Mouse (Mus musculus) liver, adult 2 months (tissue): Measurements from ENCODE around the gene Ddt. TPM values are rescaled to one million over a fixed set of nuclear protein-coding genes. Genes with fewer than 3 reads are reported as not detected.

Experiments used
- DNase-seq: peaks from one replicate; pipeline ENCODE4 v3.0.0-alpha.2; 2011; ENCODE audit warnings: low read depth, low spot score; ENCODE audit errors: extremely low read depth
- H3K27ac ChIP-seq: fragments of 200-500 bp; replicated peaks from 2 replicates; pipeline ENCODE4 v1.5.1; 2012; ENCODE audit warnings: low read depth, mild to moderate bottlenecking, control low read depth, inconsistent platforms, low read length; ENCODE audit not compliant: insufficient read depth
- H3K27me3 ChIP-seq: fragments of 200-500 bp; 2 replicates; pipeline ENCODE4 v1.6.1; 2012; ENCODE audit warnings: mild to moderate bottlenecking, moderate library complexity, low read length, inconsistent platforms; ENCODE audit not compliant: control insufficient read depth, insufficient read depth
- H3K36me3 ChIP-seq: fragments of 200-500 bp; 2 replicates; pipeline ENCODE4 v1.6.1; 2012; ENCODE audit warnings: low read length, inconsistent platforms; ENCODE audit not compliant: control insufficient read depth, insufficient read depth
- H3K4me1 ChIP-seq: fragments of 200-500 bp; 2 replicates; pipeline ENCODE4 v1.6.1; 2011; ENCODE audit warnings: low read length; ENCODE audit not compliant: control insufficient read depth, insufficient read depth
- H3K4me3 ChIP-seq: fragments of 200-500 bp; 2 replicates; pipeline ENCODE4 v1.5.1; 2011; ENCODE audit warnings: low read depth, mild to moderate bottlenecking, control low read depth, low read length, moderate library complexity; ENCODE audit not compliant: insufficient read depth
- H3K79me2 ChIP-seq: fragments of 200-500 bp; 2 replicates; pipeline ENCODE4 v1.6.1; 2012; ENCODE audit warnings: inconsistent platforms, mild to moderate bottlenecking, low read length, moderate library complexity; ENCODE audit not compliant: control insufficient read depth, insufficient read depth
- H3K9ac ChIP-seq: fragments of 200-500 bp; 2 replicates; pipeline ENCODE4 v1.6.1; 2012; ENCODE audit warnings: low read depth, mild to moderate bottlenecking, control low read depth, inconsistent platforms, low read length
- CTCF ChIP-seq: fragments of 200-500 bp; IDR thresholded peaks from 2 replicates; pipeline ENCODE4 v1.5.1; 2011; ENCODE audit warnings: low read depth, low read length, control low read depth
- POLR2A ChIP-seq: fragments of 200-500 bp; IDR thresholded peaks from 2 replicates; pipeline ENCODE4 v1.6.1; 2011; ENCODE audit warnings: low read length, control low read depth; ENCODE audit not compliant: insufficient read depth; ENCODE audit errors: extremely low read depth
- WGBS: fragments of 180-500 bp; shearing (Covaris S2); methylation state at CpG from one replicate; pipeline ENCODE4 v1.1.7; 2018; 5-methylcytosine and 5-hydroxymethylcytosine counted together
- polyA plus RNA-seq: library from polyadenylated mRNA; depleted of rRNA; stranded (reverse); fragments of >200 nt; gene quantifications from 2 replicates; pipeline ENCODE4 v1.2.3, GENCODE M21; 2012; rRNA removed
- total RNA-seq: library from RNA; depleted of rRNA; stranded (reverse); fragments of >200 nt; gene quantifications from 2 replicates; pipeline ENCODE4 v1.2.3, GENCODE M21; 2014; rRNA removed

The Ddt gene
- total and polyA plus RNA-seq, 2 experiments = 347 to 914 TPM

DNA sequence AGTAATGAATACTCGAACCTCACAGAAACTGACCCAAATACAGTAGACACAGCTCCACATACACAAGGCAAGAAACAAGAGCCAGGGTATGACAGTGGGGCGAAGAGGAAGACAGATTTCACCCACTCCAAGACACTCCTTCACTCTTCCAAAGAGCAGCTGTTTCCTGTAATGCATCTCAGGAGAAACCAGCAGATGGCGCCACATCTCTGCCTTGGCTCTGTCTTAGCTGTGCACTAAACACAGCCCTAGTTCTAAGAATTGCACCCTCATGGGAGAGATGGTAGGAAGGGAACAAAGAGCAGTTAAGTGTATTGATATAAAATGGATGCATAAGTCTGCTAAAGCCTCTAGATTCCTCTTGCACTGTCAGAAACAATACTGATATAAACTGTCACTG lies 29.2 kb downstream of the Ddt start:
- Histone ChIP-seq H3K9ac (no peak overlapping the region), H3K27ac (no peak overlapping the region), H3K27me3 (no peaks in the 10 kb centered on the region), H3K4me1 (0 out of 2 replicates have a peak, but pooled peaks cover 2% of the 10 kb centered on the region), H3K36me3 (peaks cover 16% of the 10 kb centered on the region), H3K4me3 (no peak overlapping the region), H3K79me2 (no peaks in the 10 kb centered on the region)
- DNase-seq = peak; percentile 55
- TF ChIP-seq POLR2A (no peak), CTCF (peak; percentile 76)
- WGBS = 43% methylated on average over 3 of the region's 3 CpGs

DNA sequence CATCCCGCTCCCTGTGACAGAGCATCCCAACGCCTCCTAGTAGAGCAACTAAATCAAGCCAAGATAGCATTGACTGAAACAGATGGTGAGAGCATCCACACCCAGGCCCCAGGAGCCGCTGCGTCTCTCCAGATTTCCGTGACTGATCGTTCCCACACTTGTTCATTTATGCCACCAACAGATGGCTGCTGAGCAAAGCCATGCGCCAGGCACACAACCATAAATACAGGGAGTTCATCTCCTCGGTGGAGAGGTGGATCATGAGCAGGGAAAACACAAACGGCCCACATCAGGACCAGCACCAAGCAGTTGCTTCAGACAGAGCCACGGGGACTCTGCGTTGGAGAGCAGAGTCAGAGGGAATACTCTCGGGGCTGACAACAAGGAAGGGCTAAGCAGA lies 29.8 kb downstream of the Ddt start:
- whole genome bisulfite sequencing = 93% methylated on average over 12 of the region's 12 CpGs
- H3K27me3 ChIP-seq = no peaks in the 10 kb centered on the region
- H3K79me2 ChIP-seq = no peaks in the 10 kb centered on the region
- H3K4me3 ChIP-seq = no peak overlapping the region
- no peak for TF ChIP-seq CTCF
- TF ChIP-seq POLR2A = no peak
- peaks cover 19% of the 10 kb centered on the region for H3K36me3 ChIP-seq
- no peak for DNase-seq
- H3K4me1 ChIP-seq = 0 out of 2 replicates have a peak, but pooled peaks cover 2% of the 10 kb centered on the region
- no peak overlapping the region for H3K27ac ChIP-seq
- no peak overlapping the region for H3K9ac ChIP-seq

DNA sequence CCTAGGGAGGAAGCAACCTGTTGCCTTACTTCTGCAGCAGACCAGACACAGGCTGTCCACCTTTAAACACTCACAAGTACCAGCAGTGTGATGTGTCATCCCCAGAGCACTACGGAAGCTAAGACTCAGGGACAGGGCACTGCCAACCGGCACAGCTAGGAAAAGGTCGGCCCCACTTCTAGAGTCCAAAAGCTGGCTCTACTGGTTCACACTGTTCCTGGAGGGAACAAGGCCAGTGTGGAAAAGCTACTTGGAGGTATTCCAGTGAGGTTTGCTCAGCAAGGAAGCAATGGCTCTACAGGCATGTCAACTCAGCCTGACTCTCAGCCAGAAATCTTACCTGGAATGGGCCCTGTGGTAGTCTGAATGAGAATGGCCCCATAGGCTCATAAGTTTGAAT lies 32.3 kb downstream of the Ddt start:
- WGBS = 41% methylated on average over 3 of the region's 3 CpGs

GRCm38 (mm10) chr10:75725449-75725848 lies 47.8 kb downstream of the Ddt start:
- H3K27ac ChIP-seq = no peak overlapping the region
- no peak overlapping the region for H3K9ac ChIP-seq
- 97% methylated on average over 7 of the region's 7 CpGs for WGBS
- H3K36me3 ChIP-seq = peaks cover 37% of the 10 kb centered on the region
- no peak overlapping the region for H3K4me3 ChIP-seq
- H3K4me1 ChIP-seq = no peaks in the 10 kb centered on the region
- TF ChIP-seq POLR2A = no peak
- TF ChIP-seq CTCF = no peak
- H3K79me2 ChIP-seq = no peaks in the 10 kb centered on the region
- no peaks in the 10 kb centered on the region for H3K27me3 ChIP-seq
- DNase-seq = no peak

More for the DNA sequence above, 32.3 kb downstream of the Ddt start:
- Histone ChIP-seq H3K9ac (no peak overlapping the region), H3K27ac (no peak overlapping the region), H3K79me2 (no peaks in the 10 kb centered on the region), H3K36me3 (peaks cover 14% of the 10 kb centered on the region), H3K4me1 (0 out of 2 replicates have a peak, but pooled peaks cover 2% of the 10 kb centered on the region), H3K27me3 (no peaks in the 10 kb centered on the region), H3K4me3 (no peak overlapping the region)
- no peak for DNase-seq
- TF ChIP-seq CTCF (no peak), POLR2A (no peak)

Other genes starting within 250 kb of the Ddt start
- under 0.01 TPM in 1 of 2 replicates, not detected in the other for gene Lrrc75b, start 213.1 kb downstream of the Ddt start, total RNA-seq
- gene Lrrc75b, start 213.1 kb downstream of the Ddt start, polyA plus RNA-seq = 0.02 TPM in 1 of 2 replicates, not detected in the other
- 0.54 and 0.92 TPM in 2 replicates for gene Ggt1, start 211.8 kb downstream of the Ddt start, total RNA-seq
- 0.20 and 0.68 TPM in 2 replicates for gene Ggt1, start 211.8 kb downstream of the Ddt start, polyA plus RNA-seq
- 1.2 and 2.0 TPM in 2 replicates for gene Ggt5, start 184.1 kb downstream of the Ddt start, total RNA-seq
- gene Ggt5, start 184.1 kb downstream of the Ddt start, polyA plus RNA-seq = 7.0 and 10.6 TPM in 2 replicates
- 1.0 and 1.1 TPM in 2 replicates for gene Susd2, start 129.4 kb downstream of the Ddt start, total RNA-seq
- 2.0 and 2.8 TPM in 2 replicates for gene Susd2, start 129.4 kb downstream of the Ddt start, polyA plus RNA-seq
- gene Cabin1, start 9.1 kb downstream of the Ddt start, total RNA-seq = 7.8 and 12.7 TPM in 2 replicates
- gene Cabin1, start 9.1 kb downstream of the Ddt start, polyA plus RNA-seq = 7.7 and 10.1 TPM in 2 replicates
- not detected in 2 replicates for gene Gm20441, start 7.5 kb upstream of the Ddt start, total RNA-seq
- 0.37 and 0.80 TPM in 2 replicates for gene Gm20441, start 7.5 kb upstream of the Ddt start, polyA plus RNA-seq
- 126 and 181 TPM in 2 replicates for gene Gstt3, start 8.0 kb upstream of the Ddt start, total RNA-seq
- gene Gstt3, start 8.0 kb upstream of the Ddt start, polyA plus RNA-seq = 198 and 213 TPM in 2 replicates
- gene Gstt1, start 25.2 kb upstream of the Ddt start, total RNA-seq = 458 and 622 TPM in 2 replicates
- 1,012 and 1,223 TPM in 2 replicates for gene Gstt1, start 25.2 kb upstream of the Ddt start, polyA plus RNA-seq
- 0.09 TPM in 1 of 2 replicates, not detected in the other for gene Gstt4, start 49.1 kb upstream of the Ddt start, total RNA-seq
- gene Gstt4, start 49.1 kb upstream of the Ddt start, polyA plus RNA-seq = not detected in 2 replicates
- gene Gstt2, start 64.0 kb upstream of the Ddt start, total RNA-seq = 253 and 308 TPM in 2 replicates
- 357 and 830 TPM in 2 replicates for gene Gstt2, start 64.0 kb upstream of the Ddt start, polyA plus RNA-seq
- gene Mif, start 86.8 kb upstream of the Ddt start, total RNA-seq = 211 and 380 TPM in 2 replicates
- 1,030 and 1,462 TPM in 2 replicates for gene Mif, start 86.8 kb upstream of the Ddt start, polyA plus RNA-seq
- gene Derl3, start 120.0 kb upstream of the Ddt start, total RNA-seq = 2.1 and 6.4 TPM in 2 replicates
- 6.4 and 15.0 TPM in 2 replicates for gene Derl3, start 120.0 kb upstream of the Ddt start, polyA plus RNA-seq
- gene Smarcb1, start 148.2 kb upstream of the Ddt start, total RNA-seq = 10.9 and 13.6 TPM in 2 replicates
- 15.9 and 18.1 TPM in 2 replicates for gene Smarcb1, start 148.2 kb upstream of the Ddt start, polyA plus RNA-seq
- 657 and 788 TPM in 2 replicates for gene Chchd10, start 159.7 kb upstream of the Ddt start, total RNA-seq
- gene Chchd10, start 159.7 kb upstream of the Ddt start, polyA plus RNA-seq = 1,775 and 1,843 TPM in 2 replicates
- gene Mmp11, start 163.1 kb upstream of the Ddt start, total RNA-seq = 0.18 and 1.5 TPM in 2 replicates
- gene Mmp11, start 163.1 kb upstream of the Ddt start, polyA plus RNA-seq = 1.4 and 1.6 TPM in 2 replicates
- gene Gm867, start 167.3 kb upstream of the Ddt start, total RNA-seq = 0.09 TPM in 1 of 2 replicates, not detected in the other
- 0.11 TPM in 1 of 2 replicates, not detected in the other for gene Gm867, start 167.3 kb upstream of the Ddt start, polyA plus RNA-seq
- 0.55 and 1.3 TPM in 2 replicates for gene Vpreb3, start 169.6 kb upstream of the Ddt start, total RNA-seq
- 0.73 and 2.0 TPM in 2 replicates for gene Vpreb3, start 169.6 kb upstream of the Ddt start, polyA plus RNA-seq
- gene Gm5134, start 181.1 kb upstream of the Ddt start, total RNA-seq = 0.07 TPM in 1 of 2 replicates, not detected in the other
- gene Gm5134, start 181.1 kb upstream of the Ddt start, polyA plus RNA-seq = not detected in 2 replicates